Mouse (Mus musculus): ENCODE measurements around the gene Sgms1. TPM values are rescaled to one million over a fixed set of nuclear protein-coding genes. Genes with fewer than 3 reads are reported as not detected.

Sgms1 gene
- polyA plus RNA-seq, 1 experiment from 2014 or later: 45.0 TPM

DNA sequence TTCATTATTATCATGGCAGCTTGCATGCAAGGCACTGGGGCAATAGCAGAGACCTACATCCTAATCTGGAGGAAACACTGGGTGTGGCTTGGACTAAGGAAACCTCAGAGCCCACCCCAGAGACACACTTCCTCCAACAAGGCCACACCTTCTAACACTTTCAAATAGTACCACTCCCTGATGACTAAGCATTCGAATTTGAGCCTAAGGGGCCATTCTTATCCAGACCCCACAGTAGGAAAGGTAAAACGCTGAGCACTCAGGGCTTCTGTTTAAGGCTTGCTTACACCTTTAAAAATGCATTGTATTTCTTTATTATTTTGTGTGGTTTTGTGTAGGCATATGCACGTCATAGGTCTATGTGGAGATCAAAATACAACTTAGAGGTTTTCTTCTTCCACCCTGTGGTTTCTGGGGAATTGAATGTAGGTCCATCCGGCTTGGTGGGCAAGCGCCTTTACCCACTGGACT is 217.0 kb downstream of the Sgms1 start:
- no peaks in the 10 kb centered on the region; the same call in 1 of the 2 replicates for H3K36me3 ChIP-seq
- H3K27ac ChIP-seq (ENCODE audit: poor library complexity, severe bottlenecking): no peak overlapping the region
- no peak overlapping the region for H3K4me3 ChIP-seq
- H3K9ac ChIP-seq: no peak overlapping the region
- 79% methylated on average over 5 of the region's 5 CpGs for WGBS
- ATAC-seq (ENCODE audit: insufficient number of reproducible peaks, low FRiP score): peak; percentile 85
- H3K4me2 ChIP-seq: no peak overlapping the region
- H3K9me3 ChIP-seq (replicated peaks): no peaks in the 10 kb centered on the region
- H3K4me1 ChIP-seq (replicated peaks): peaks cover 47% of the 10 kb centered on the region
- H3K27me3 ChIP-seq (replicated peaks): no peaks in the 10 kb centered on the region

- Histone ChIP-seq H3K27ac (ENCODE audit: poor library complexity, severe bottlenecking) (no peak overlapping the region), H3K36me3 (no peaks in the 10 kb centered on the region; the same call in 1 of the 2 replicates)
Observed at GRCm38 (mm10) chr19:32171981-32172380, 217.5 kb downstream of the Sgms1 start.

GRCm38 (mm10) chr19:32169634-32170540 is 219.6 kb downstream of the Sgms1 start:
- H3K36me3 ChIP-seq: no peaks in the 10 kb centered on the region; the same call in 1 of the 2 replicates
- H3K9me3 ChIP-seq (replicated peaks): no peaks in the 10 kb centered on the region
- H3K9ac ChIP-seq: no peak overlapping the region
- H3K27me3 ChIP-seq (replicated peaks): no peaks in the 10 kb centered on the region
- H3K4me1 ChIP-seq (replicated peaks): peaks cover 33% of the 10 kb centered on the region
- H3K4me2 ChIP-seq: peak overlapping the region; percentile 36
- no peak for ATAC-seq (ENCODE audit: insufficient number of reproducible peaks, low FRiP score)
- H3K4me3 ChIP-seq: no peak overlapping the region
- peak overlapping the region; percentile 76 for H3K27ac ChIP-seq (ENCODE audit: poor library complexity, severe bottlenecking)
- WGBS: 43% methylated on average over 9 of the region's 9 CpGs

More at GRCm38 (mm10) chr19:32171981-32172380, 217.5 kb downstream of the Sgms1 start:
- H3K4me3 ChIP-seq: no peak overlapping the region
- H3K9me3 ChIP-seq (replicated peaks): no peaks in the 10 kb centered on the region
- WGBS: 91% methylated on average over 7 of the region's 7 CpGs
- no peak for ATAC-seq (ENCODE audit: insufficient number of reproducible peaks, low FRiP score)
- H3K9ac ChIP-seq: no peak overlapping the region
- H3K4me2 ChIP-seq: no peak overlapping the region
- H3K27me3 ChIP-seq (replicated peaks): no peaks in the 10 kb centered on the region
- H3K4me1 ChIP-seq (replicated peaks): peaks cover 46% of the 10 kb centered on the region

- Histone ChIP-seq H3K4me3 (no peak overlapping the region), H3K36me3 (no peaks in the 10 kb centered on the region; the same call in 1 of the 2 replicates), H3K4me1 (replicated peaks) (peaks cover 19% of the 10 kb centered on the region), H3K9me3 (replicated peaks) (no peaks in the 10 kb centered on the region), H3K27me3 (replicated peaks) (no peaks in the 10 kb centered on the region), H3K27ac (ENCODE audit: poor library complexity, severe bottlenecking) (no peak overlapping the region), H3K4me2 (no peak overlapping the region), H3K9ac (no peak overlapping the region)
- WGBS: 95% methylated on average over 9 of the region's 9 CpGs
- no peak for ATAC-seq (ENCODE audit: insufficient number of reproducible peaks, low FRiP score)
Observed at GRCm38 (mm10) chr19:32168031-32168430, 221.5 kb downstream of the Sgms1 start.

GRCm38 (mm10) chr19:32166823-32167605 is 222.5 kb downstream of the Sgms1 start:
- no peaks in the 10 kb centered on the region for H3K9me3 ChIP-seq (replicated peaks)
- no peak overlapping the region for H3K4me2 ChIP-seq
- H3K27ac ChIP-seq (ENCODE audit: poor library complexity, severe bottlenecking): no peak overlapping the region
- no peak overlapping the region for H3K9ac ChIP-seq
- ATAC-seq (ENCODE audit: insufficient number of reproducible peaks, low FRiP score): no peak
- WGBS: 82% methylated on average over 13 of the region's 13 CpGs
- peaks cover 14% of the 10 kb centered on the region for H3K4me1 ChIP-seq (replicated peaks)
- no peaks in the 10 kb centered on the region; the same call in 1 of the 2 replicates for H3K36me3 ChIP-seq
- H3K4me3 ChIP-seq: no peak overlapping the region
- H3K27me3 ChIP-seq (replicated peaks): no peaks in the 10 kb centered on the region

DNA sequence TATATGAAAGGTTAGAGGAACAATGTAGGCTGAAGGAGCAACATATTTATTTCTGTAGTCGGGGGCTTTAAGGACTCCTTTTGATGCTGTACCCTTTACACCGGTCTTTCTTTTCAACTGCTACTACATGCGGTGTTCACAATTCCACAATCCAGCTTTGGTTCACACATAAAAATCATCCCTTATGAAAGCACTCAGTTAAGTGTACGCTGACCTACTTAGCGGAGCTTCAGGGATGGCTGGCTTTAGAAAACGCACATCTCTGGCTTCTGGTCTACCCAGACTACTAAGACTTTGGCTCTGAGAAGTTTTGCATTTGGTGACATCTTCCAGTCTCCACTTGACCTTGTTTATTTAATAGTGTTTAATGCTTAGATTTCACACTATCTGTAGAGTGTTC is 223.8 kb downstream of the Sgms1 start:
- no peak overlapping the region for H3K4me2 ChIP-seq

GRCm38 (mm10) chr19:32164128-32164527 is 225.4 kb downstream of the Sgms1 start:
- H3K27ac ChIP-seq (ENCODE audit: poor library complexity, severe bottlenecking): no peak overlapping the region
- no peak overlapping the region for H3K9ac ChIP-seq
- 87% methylated on average over 4 of the region's 4 CpGs for whole genome bisulfite sequencing
- no peak for ATAC-seq (ENCODE audit: insufficient number of reproducible peaks, low FRiP score)
- H3K27me3 ChIP-seq (replicated peaks): no peaks in the 10 kb centered on the region
- H3K9me3 ChIP-seq (replicated peaks): no peaks in the 10 kb centered on the region
- no peak overlapping the region for H3K4me2 ChIP-seq
- H3K4me1 ChIP-seq (replicated peaks): peaks cover 5% of the 10 kb centered on the region; the same call in 1 of the 2 replicates
- H3K36me3 ChIP-seq: peaks cover 13% of the 10 kb centered on the region
- no peak overlapping the region for H3K4me3 ChIP-seq

More for the DNA sequence above, 223.8 kb downstream of the Sgms1 start:
- no peak for ATAC-seq (ENCODE audit: insufficient number of reproducible peaks, low FRiP score)
- Histone ChIP-seq H3K4me1 (replicated peaks) (peaks cover 12% of the 10 kb centered on the region), H3K4me3 (no peak overlapping the region), H3K27me3 (replicated peaks) (no peaks in the 10 kb centered on the region), H3K27ac (ENCODE audit: poor library complexity, severe bottlenecking) (no peak overlapping the region), H3K36me3 (no peaks in the 10 kb centered on the region; the same call in 1 of the 2 replicates), H3K9ac (no peak overlapping the region), H3K9me3 (replicated peaks) (no peaks in the 10 kb centered on the region)
- 89% methylated on average over 6 of the region's 6 CpGs for WGBS

GRCm38 (mm10) chr19:32159944-32160343 is 229.6 kb downstream of the Sgms1 start:
- 94% methylated on average over 7 of the region's 7 CpGs for WGBS
- H3K4me2 ChIP-seq: no peak overlapping the region
- no peaks in the 10 kb centered on the region for H3K27me3 ChIP-seq (replicated peaks)
- H3K4me1 ChIP-seq (replicated peaks): peaks cover 14% of the 10 kb centered on the region
- H3K9me3 ChIP-seq (replicated peaks): no peaks in the 10 kb centered on the region
- H3K9ac ChIP-seq: no peak overlapping the region
- H3K27ac ChIP-seq (ENCODE audit: poor library complexity, severe bottlenecking): no peak overlapping the region
- H3K36me3 ChIP-seq: peaks cover 23% of the 10 kb centered on the region
- ATAC-seq (ENCODE audit: insufficient number of reproducible peaks, low FRiP score): no peak
- H3K4me3 ChIP-seq: no peak overlapping the region

- Histone ChIP-seq H3K36me3 (peaks cover 23% of the 10 kb centered on the region), H3K27me3 (replicated peaks) (no peaks in the 10 kb centered on the region), H3K27ac (ENCODE audit: poor library complexity, severe bottlenecking) (no peak overlapping the region), H3K4me2 (no peak overlapping the region), H3K9me3 (replicated peaks) (no peaks in the 10 kb centered on the region), H3K9ac (no peak overlapping the region), H3K4me3 (no peak overlapping the region), H3K4me1 (replicated peaks) (peaks cover 14% of the 10 kb centered on the region)
- WGBS: 94% methylated on average over 1 of the region's 1 CpGs
- ATAC-seq (ENCODE audit: insufficient number of reproducible peaks, low FRiP score): no peak
Observed at GRCm38 (mm10) chr19:32159168-32159567, 230.3 kb downstream of the Sgms1 start.

GRCm38 (mm10) chr19:32157045-32157444 is 232.5 kb downstream of the Sgms1 start:
- H3K9me3 ChIP-seq (replicated peaks): no peaks in the 10 kb centered on the region
- H3K9ac ChIP-seq: no peak overlapping the region
- H3K27ac ChIP-seq (ENCODE audit: poor library complexity, severe bottlenecking): 0 out of 2 replicates have a peak overlapping the region, but pooled peaks have one; percentile 14
- no peaks in the 10 kb centered on the region for H3K27me3 ChIP-seq (replicated peaks)
- H3K4me2 ChIP-seq: no peak overlapping the region
- H3K36me3 ChIP-seq: peaks cover 23% of the 10 kb centered on the region
- ATAC-seq (ENCODE audit: insufficient number of reproducible peaks, low FRiP score): peak; percentile 91
- WGBS: 42% methylated on average over 6 of the region's 6 CpGs
- H3K4me1 ChIP-seq (replicated peaks): peaks cover 14% of the 10 kb centered on the region
- no peak overlapping the region for H3K4me3 ChIP-seq

DNA sequence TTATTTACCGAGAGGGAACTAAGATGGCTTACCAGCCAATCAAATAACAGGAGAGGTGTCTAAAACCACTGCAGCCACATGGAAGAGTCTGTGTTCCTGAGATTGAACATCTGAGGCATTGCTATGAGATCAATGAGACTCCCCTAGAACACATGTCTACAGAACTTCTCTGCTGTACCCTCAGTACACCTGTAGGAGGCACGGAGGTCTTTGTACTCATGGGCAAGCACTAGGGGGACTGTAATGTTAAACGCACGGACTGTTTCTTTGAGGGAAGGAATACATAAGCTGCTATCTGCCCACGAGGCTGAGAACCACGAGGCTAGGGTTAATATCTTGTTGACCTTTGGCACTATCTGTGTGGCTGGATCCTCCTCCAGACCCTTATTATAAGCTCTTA is 237.0 kb downstream of the Sgms1 start:
- Histone ChIP-seq H3K9me3 (replicated peaks) (no peaks in the 10 kb centered on the region), H3K4me3 (no peak overlapping the region), H3K27me3 (replicated peaks) (no peaks in the 10 kb centered on the region), H3K4me1 (replicated peaks) (peaks cover 8% of the 10 kb centered on the region), H3K9ac (no peak overlapping the region), H3K36me3 (peaks cover 8% of the 10 kb centered on the region; the same call in 1 of the 2 replicates), H3K27ac (ENCODE audit: poor library complexity, severe bottlenecking) (no peak overlapping the region), H3K4me2 (no peak overlapping the region)
- WGBS: 69% methylated on average over 6 of the region's 6 CpGs
- ATAC-seq (ENCODE audit: insufficient number of reproducible peaks, low FRiP score): no peak
